8 mouse cellular contexts compared by ENCODE assay signal in the genomic region with DNA sequence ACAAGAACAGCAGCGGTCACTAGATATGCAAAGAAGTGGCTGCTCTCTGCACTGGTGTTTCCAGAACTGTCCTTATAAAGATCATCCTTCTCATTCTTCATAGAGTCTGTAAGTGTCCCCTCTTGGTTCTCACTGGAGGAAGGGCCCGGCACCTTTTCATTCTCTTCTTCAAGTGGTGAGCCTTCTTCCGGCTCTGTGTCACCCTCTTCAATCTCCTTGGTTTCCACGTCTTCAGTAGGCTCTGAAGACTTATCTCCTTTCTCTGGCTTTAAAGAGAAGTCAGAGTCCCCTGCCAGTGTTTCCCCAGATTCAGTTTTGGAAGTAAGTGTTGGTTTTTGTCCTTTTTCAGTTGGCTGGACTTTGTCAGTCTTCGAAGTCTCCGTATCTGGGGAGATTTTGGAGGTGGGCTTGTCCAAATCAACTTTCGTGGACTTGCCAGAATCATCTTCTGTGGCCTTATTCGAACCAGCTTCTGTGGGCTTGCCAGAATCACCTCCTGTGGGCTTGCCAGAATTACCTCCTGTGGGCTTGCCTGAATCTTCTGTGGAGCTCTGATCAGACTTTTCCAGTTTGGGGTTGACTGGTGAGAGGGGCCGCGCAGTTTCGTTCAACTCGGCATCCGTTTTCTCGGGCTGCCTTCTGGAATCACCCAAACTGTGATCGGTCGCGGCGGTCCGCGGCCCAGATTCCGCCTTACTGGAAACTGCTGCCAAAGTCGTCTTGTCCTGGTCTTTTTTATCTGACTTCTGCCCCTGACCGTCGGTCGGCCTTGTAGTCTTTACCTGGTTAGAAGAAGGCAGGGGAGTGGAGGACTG. TPM values are rescaled to one million over a fixed set of nuclear protein-coding genes. Genes with fewer than 3 reads are reported as not detected.
DNase-seq lines count a peak whose midpoint lies in the region; ATAC-seq and TF ChIP-seq lines count a peak whose summit lies in the region.

No protein-coding gene starts in this region.

- H3K9ac ChIP-seq in hindbrain, postnatal 0 days (replicated peaks; ENCODE audit: low read length) = peak overlapping the region; percentile 77
- peak overlapping the region; percentile 79 for H3K9ac ChIP-seq in midbrain, embryonic 15.5 days

- H3K4me2 ChIP-seq in hindbrain, postnatal 0 days (ENCODE audit: low read depth, low read length) = peak overlapping the region; percentile 97
- H3K4me2 ChIP-seq in midbrain, embryonic 15.5 days = peak overlapping the region; percentile 97

- peaks cover 30% of the 10 kb centered on the region for H3K36me3 ChIP-seq in hindbrain, postnatal 0 days (ENCODE audit: insufficient read depth, low read length)
- peaks cover 8% of the 10 kb centered on the region; the same call in 1 of the 2 replicates for H3K36me3 ChIP-seq in midbrain, embryonic 15.5 days (replicated peaks)

- H3K4me1 ChIP-seq in hindbrain, postnatal 0 days (ENCODE audit: insufficient read depth, low read length) = peaks cover 19% of the 10 kb centered on the region
- peaks cover 37% of the 10 kb centered on the region for H3K4me1 ChIP-seq in midbrain, embryonic 15.5 days

- 27% methylated on average over 25 of the region's 25 CpGs for WGBS in hindbrain, postnatal 0 days
- 31% methylated on average over 25 of the region's 25 CpGs for WGBS in midbrain, embryonic 15.5 days

- no peak for TF ChIP-seq CTCF in hindbrain, postnatal 0 days (IDR thresholded peaks at IDR 0.05; ENCODE audit: low read depth)

- H3K4me3 ChIP-seq in hindbrain, postnatal 0 days (ENCODE audit: low read length) = peak overlapping the region; percentile 84
- H3K4me3 ChIP-seq in midbrain, embryonic 15.5 days = peak overlapping the region; percentile 73

- peak; percentile 23 for DNase-seq in right cerebral cortex, postnatal 4 days
- DNase-seq in right cerebral cortex, postnatal 14 days = no peak
- peak; percentile 28 to 32 for DNase-seq in cerebellum, postnatal 25 days
- no peak for DNase-seq in hindbrain, postnatal 0 days (ENCODE audit: low spot score)
- DNase-seq in gastrocnemius, postnatal 14 days = no peak
- DNase-seq in left cerebral cortex, adult 8-10 months (ENCODE audit: low spot score in 2 of 2) = no peak

- peak overlapping the region; percentile 97; the same call in 1 of the 2 replicates for H3K27ac ChIP-seq in hindbrain, postnatal 0 days
- peak overlapping the region; percentile 93 for H3K27ac ChIP-seq in midbrain, embryonic 15.5 days

- no peaks in the 10 kb centered on the region for H3K9me3 ChIP-seq in hindbrain, postnatal 0 days (ENCODE audit: low read length)
- no peaks in the 10 kb centered on the region for H3K9me3 ChIP-seq in midbrain, embryonic 15.5 days

- H3K27me3 ChIP-seq in hindbrain, postnatal 0 days (ENCODE audit: insufficient read depth, low read length) = no peaks in the 10 kb centered on the region
- no peaks in the 10 kb centered on the region for H3K27me3 ChIP-seq in midbrain, embryonic 15.5 days (replicated peaks)

- intact Hi-C loops in gastrocnemius, postnatal 14 days (cut with DNase I; ENCODE audit: low total_unique reads) = no loop called here

- ATAC-seq in hindbrain, postnatal 0 days = peak; percentile 2; the same call in 1 of the 2 replicates
- ATAC-seq in midbrain, embryonic 15.5 days (replicated peaks) = peak; percentile 35; the same call in 1 of the 2 replicates
- no peak for ATAC-seq in monocyte, adult 5-6 weeks (replicated peaks; ENCODE audit: insufficient number of reproducible peaks, low FRiP score, low TSS enrichment, poor library complexity, severe bottlenecking)

RNA-seq across cellular contexts. Expression of gene Tgoln1, which starts 1.0 kb away (rescaled TPM):
- total RNA-seq in hindbrain, postnatal 0 days (2014; rRNA removed) = 28.5 and 29.8 TPM in 2 replicates
- polyA plus RNA-seq in hindbrain, postnatal 0 days (2015; fragmentation: Nextera tagmentation; extraction: Ambion mirVana) = 36.3 and 36.4 TPM in 2 replicates
- 38.0 and 38.7 TPM in 2 replicates for polyA plus RNA-seq in midbrain, embryonic 15.5 days (2015; fragmentation: Nextera tagmentation; extraction: Ambion mirVana)
- 123 to 195 TPM (median 136 TPM) in 3 replicates for total RNA-seq in monocyte, adult 5-6 weeks (2017)
- total RNA-seq in gastrocnemius, postnatal 14 days (2021) = 10 to 100 TPM; 21.6 to 21.7 TPM
- total RNA-seq in left cerebral cortex, adult 8-10 months (2022) = 100 to 1,000 TPM in 2 of 4 experiments, 10 to 100 TPM in 2; 93.0 to 104 (median 99.0) TPM

RNA-seq across cellular contexts. Expression of gene Retsat, which starts 17.5 kb away (rescaled TPM):
- total RNA-seq in hindbrain, postnatal 0 days (2014; rRNA removed) = 4.9 and 12.6 TPM in 2 replicates
- polyA plus RNA-seq in hindbrain, postnatal 0 days (2015; fragmentation: Nextera tagmentation; extraction: Ambion mirVana) = 10.0 and 11.6 TPM in 2 replicates
- polyA plus RNA-seq in midbrain, embryonic 15.5 days (2015; fragmentation: Nextera tagmentation; extraction: Ambion mirVana) = 6.1 and 7.2 TPM in 2 replicates
- total RNA-seq in monocyte, adult 5-6 weeks (2017) = 2.9 to 10.9 TPM (median 6.6 TPM) in 3 replicates
- 10 to 100 TPM; 40.8 to 46.7 TPM for total RNA-seq in gastrocnemius, postnatal 14 days (2021)
- total RNA-seq in left cerebral cortex, adult 8-10 months (2022) = 10 to 100 TPM; 66.8 to 72.4 (median 68.4) TPM

RNA-seq across cellular contexts. Expression of gene Elmod3, which starts 17.6 kb away (rescaled TPM):
- 23.8 and 26.1 TPM in 2 replicates for total RNA-seq in hindbrain, postnatal 0 days (2014; rRNA removed)
- polyA plus RNA-seq in hindbrain, postnatal 0 days (2015; fragmentation: Nextera tagmentation; extraction: Ambion mirVana) = 16.2 and 18.4 TPM in 2 replicates
- 16.5 and 17.4 TPM in 2 replicates for polyA plus RNA-seq in midbrain, embryonic 15.5 days (2015; fragmentation: Nextera tagmentation; extraction: Ambion mirVana)
- total RNA-seq in monocyte, adult 5-6 weeks (2017) = 7.6 to 8.8 TPM (median 8.0 TPM) in 3 replicates
- total RNA-seq in gastrocnemius, postnatal 14 days (2021) = 1 to 10 TPM; 4.7 to 8.6 TPM
- total RNA-seq in left cerebral cortex, adult 8-10 months (2022) = 10 to 100 TPM; 21.1 to 26.4 (median 24.0) TPM

Comparison
In these comparisons a context has a peak if more than half of its experiments do, and no peak if none do; other contexts are left out.
1. DNase-seq: peak in right cerebral cortex, postnatal 4 days (single experiment) and cerebellum, postnatal 25 days (2 of 2); none in right cerebral cortex, postnatal 14 days (single experiment), hindbrain, postnatal 0 days (single experiment), gastrocnemius, postnatal 14 days (single experiment) and left cerebral cortex, adult 8-10 months (0 of 2).